In the genomic region with DNA sequence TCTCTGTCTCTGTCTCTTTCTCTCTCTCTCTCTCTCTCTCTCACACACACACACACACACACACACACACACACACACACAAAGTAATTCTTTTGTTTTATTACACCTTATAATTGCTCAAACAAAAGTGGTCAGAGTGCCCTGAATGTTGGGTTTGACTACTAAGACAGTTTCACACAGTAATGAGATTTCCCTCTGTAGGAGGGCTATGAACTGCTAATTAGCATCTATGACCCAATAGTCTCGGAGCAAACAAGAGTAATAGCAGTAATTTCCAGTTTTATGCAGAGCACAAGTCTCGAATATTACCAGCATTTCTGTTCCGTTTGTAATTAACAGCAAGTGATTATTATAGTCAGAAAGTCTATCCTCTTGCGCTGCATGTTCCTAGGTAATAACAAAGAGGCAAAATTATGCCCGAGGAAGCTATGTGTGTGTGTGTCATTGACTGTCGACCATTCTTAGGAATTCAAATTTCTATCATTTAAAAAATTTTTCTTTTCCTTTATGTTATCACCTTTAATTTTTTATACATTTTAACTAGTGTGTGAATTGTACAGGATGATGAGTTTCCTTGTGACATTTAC, we compare ENCODE assay signal across 21 mouse cellular contexts.
"Had no signal": no experiment of that assay in that cellular context is flagged by ENCODE, and none has a peak within 500 bp of the region (broad histone marks: within the 10 kb centered on the region; RNA-seq: fewer than 3 reads in every experiment).

No protein-coding gene starts in this region.

- H3K9ac ChIP-seq: limb, embryonic 12.5 days; limb, embryonic 15.5 days; liver, embryonic 14.5 days; liver, postnatal 0 days; lung, embryonic 14.5 days; midbrain, embryonic 12.5 days; neural tube, embryonic 12.5 days had no signal

- DNase-seq: kidney, postnatal 14 days; kidney, postnatal 4 days; left cerebral cortex, postnatal 4 days; liver, postnatal 0 days; lung, embryonic 14.5 days; right cerebral cortex, adult 18-20 months; right cerebral cortex, postnatal 14 days; right cerebral cortex, postnatal 4 days; thymus, adult 2 months; thymus, postnatal 14 days; thymus, postnatal 4 days had no signal

- H3K4me1 ChIP-seq: limb, embryonic 12.5 days; limb, embryonic 15.5 days; neural tube, embryonic 12.5 days had no signal

- H3K9me3 ChIP-seq: limb, embryonic 12.5 days; limb, embryonic 15.5 days; midbrain, embryonic 12.5 days; neural tube, embryonic 12.5 days had no signal

- H3K4me3 ChIP-seq: limb, embryonic 12.5 days; limb, embryonic 15.5 days; midbrain, embryonic 12.5 days; neural tube, embryonic 12.5 days had no signal

- H3K27me3 ChIP-seq: limb, embryonic 12.5 days; limb, embryonic 15.5 days; midbrain, embryonic 12.5 days; neural tube, embryonic 12.5 days had no signal

- H3K27ac ChIP-seq: limb, embryonic 12.5 days; limb, embryonic 15.5 days; liver, embryonic 14.5 days; macrophage; midbrain, embryonic 12.5 days; neural tube, embryonic 12.5 days; stomach, postnatal 0 days had no signal

- H3K36me3 ChIP-seq: limb, embryonic 12.5 days; limb, embryonic 15.5 days; midbrain, embryonic 12.5 days; neural tube, embryonic 12.5 days had no signal

- ATAC-seq: liver, postnatal 0 days; lung, postnatal 0 days; midbrain, embryonic 16.5 days had no signal

- H3K4me2 ChIP-seq: limb, embryonic 12.5 days; limb, embryonic 15.5 days; liver, embryonic 11.5 days; lung, embryonic 14.5 days; midbrain, embryonic 12.5 days; neural tube, embryonic 12.5 days had no signal
